Mouse (Mus musculus): ENCODE data around the gene Ces1c. TPM values are rescaled to one million over a fixed set of nuclear protein-coding genes. Genes with fewer than 3 reads are reported as not detected.

Gene Ces1c
- polyA plus RNA-seq (2012; rRNA removed) = 1.7 TPM in 1 of 2 replicates, not detected in the other

- DNase-seq (ENCODE audit: low read depth) = no peak
Observed at GRCm38 (mm10) chr8:93131233-93131980, at the start of gene Ces1c. Gene Ces1c (minus strand): TSS chr8:93131283.

DNA sequence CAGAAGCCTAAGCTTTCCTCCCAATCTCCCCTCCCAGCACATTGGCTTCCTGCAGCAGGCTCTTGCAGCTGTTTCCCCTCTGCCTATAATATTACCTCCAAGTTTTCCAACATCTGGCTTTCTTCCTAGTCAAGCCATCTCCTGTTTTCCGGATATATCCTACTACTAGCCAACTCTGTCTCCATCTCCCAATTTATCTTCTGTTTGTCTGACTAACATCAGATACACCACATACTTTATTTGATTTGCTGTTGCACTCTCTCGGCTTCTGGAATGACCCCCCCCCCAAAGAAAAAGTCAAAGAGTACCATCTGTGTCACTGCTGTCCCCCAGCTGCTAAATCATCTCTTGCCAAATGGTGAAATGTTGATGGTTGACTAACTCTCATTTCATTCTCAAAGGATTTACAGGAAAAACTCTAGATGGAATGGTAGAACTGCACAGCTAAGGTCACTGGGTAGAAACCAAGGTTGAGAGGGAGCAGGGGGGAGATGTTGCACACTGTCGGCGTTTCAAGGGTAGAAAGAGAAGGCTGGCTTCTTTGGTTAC is 49.6 kb upstream of the Ces1c start:
- no peak for DNase-seq (ENCODE audit: low read depth)

DNA sequence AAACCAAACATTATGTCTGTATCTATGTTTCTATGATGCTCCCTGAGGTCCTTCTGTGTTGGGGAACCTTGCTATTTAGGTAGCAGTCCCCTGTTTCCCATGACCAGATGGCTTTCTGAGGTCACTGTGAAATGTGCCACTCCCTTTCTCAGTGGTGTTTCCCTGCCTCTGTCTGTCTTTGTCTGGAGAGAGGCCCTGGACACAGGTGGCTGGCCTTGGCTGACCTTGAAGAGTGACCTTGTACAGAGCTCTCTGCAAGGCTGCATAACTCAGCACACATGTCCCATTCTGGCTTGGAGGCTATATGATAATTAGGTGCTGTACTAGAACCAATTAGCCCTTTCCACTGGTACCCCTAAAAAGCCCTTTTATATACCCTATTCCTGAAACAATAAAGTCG is 45.5 kb upstream of the Ces1c start:
- no peak for DNase-seq (ENCODE audit: low read depth)

GRCm38 (mm10) chr8:93174554-93174953 is 43.5 kb upstream of the Ces1c start:
- DNase-seq (ENCODE audit: low read depth) = no peak

DNA sequence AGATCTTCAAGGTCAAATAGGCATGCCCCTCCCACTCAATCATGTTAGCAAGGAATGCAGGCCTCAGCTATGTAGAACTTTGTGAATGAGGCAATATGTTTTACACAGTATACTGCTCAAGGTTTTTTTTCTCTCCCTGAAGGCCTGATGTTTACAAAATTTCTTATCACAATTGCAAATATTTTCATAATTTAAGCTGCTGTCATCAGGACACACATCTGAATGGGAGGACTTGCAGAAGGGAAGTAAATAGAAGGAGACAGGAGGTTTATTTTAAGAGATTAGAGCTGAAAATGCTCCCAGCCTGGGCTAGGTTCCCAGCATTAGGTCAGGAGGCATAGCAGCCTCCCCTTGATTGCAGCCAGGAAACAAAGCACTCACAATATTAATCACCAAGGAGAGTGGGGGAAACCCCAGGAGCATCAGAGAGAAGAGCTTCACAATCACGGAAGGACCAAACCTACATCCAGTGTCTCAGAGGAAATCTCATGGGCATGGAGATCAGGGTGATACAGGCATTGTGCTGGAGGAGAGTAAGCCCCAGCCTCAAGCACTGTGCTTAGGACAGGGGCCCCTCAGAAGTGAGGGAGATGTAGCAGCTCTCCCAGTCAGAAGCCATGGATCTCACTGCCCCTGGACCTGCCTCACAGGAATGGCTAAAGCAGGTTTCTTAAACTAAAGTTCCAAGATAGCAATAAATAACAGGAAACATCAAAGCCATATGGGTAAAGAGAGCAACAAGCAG is 40.9 kb upstream of the Ces1c start:
- DNase-seq (ENCODE audit: low read depth) = no peak

DNA sequence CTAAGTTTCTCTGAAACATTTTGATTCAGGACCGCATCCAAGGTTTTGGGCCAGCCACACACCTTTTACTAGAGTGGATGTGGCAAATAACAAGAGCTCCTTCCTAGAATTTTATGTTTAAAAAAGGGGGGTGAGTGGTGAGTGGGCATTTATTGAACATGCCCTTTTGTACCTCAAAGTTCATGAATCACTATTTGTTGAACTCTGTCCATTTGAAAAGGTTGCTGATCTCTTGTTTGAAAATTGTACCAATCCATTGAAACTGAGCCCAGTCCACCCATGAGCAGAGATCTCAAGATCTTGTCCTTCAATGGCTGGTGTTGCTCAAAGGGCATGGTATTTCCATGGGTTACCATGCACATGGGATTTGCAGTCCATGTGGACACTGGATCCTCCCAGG is 32.3 kb upstream of the Ces1c start:
- no peak for DNase-seq (ENCODE audit: low read depth)

DNA sequence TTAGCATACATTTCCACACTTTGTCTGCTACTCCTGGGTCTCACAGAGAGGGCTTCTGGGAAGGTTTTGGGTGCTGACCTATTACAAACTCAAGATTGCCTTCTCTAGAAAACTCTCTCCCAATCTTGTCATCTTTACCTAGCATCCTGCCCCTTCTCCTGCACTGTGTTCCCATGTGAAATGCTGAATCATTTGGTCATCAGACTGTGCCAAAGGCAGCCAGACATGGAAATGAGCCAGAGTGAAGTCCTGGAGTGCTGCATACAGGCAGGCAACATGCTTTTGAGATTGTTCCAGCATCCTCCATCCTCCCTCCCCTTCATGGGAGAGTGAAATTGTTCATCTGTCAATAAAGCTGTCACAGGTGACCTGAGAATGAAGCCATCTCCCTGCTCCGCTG is 20.3 kb upstream of the Ces1c start:
- DNase-seq (ENCODE audit: low read depth) = no peak

DNA sequence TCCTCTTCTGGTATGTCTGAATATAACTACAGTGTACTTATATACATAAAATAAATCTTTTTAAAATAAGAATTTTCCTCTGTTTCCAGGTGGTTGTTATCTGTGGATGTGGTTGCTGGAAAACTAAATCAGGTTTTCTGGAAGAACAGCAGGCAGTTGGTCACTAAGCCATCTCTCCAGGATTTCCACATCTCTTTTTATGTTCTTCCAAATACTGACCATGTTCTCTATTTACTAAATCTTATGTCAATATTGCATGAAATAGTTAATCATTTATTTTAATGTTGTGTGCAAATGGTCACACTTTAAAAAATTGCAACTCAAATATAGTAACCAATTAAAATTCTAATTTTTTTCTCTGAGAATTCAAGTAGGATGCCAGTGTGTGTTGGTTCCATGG is 16.2 kb upstream of the Ces1c start:
- no peak for DNase-seq (ENCODE audit: low read depth)

GRCm38 (mm10) chr8:93140696-93141095 is 9.6 kb upstream of the Ces1c start:
- no peak for DNase-seq (ENCODE audit: low read depth)

DNA sequence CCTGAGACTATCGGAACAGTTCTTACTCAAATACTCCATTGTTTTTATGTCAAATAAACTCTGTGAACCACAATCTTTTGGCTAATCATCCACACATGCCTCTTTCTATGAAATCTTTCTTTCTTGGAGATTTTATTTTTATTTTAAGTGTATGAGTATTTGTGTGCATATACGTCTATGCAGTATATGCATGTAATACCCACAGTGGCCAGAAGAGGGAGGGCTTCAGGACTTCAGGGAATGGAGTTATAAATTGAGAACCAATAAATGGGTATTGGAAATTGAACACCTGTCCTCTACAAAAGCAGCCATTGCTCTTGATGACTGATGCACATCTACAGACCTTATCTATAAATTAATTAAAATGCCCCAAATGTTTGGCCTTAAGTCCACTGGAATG is 1.1 kb upstream of the Ces1c start:
- DNase-seq (ENCODE audit: low read depth) = no peak

DNA sequence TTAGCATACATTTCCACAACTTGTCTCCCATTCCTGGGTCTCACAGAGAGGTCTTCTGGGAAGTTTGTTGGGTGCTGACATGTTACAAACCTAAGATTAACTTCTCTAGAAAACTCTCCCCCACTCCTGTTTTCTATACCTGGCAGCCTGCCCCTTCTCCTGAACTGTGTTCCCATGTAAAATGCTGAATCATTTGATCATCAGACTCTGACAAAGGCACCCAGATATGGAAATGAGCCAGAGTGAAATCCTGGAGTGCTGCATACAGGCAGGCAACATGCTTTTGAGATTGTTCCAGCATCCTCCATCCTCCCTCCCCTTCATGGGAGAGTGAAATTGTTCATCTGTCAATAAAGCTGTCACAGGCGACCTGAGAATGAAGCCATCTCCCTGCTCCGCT is 4.6 kb downstream of the Ces1c start:
- no peak for DNase-seq (ENCODE audit: low read depth)

GRCm38 (mm10) chr8:93122005-93122404 is 9.1 kb downstream of the Ces1c start:
- DNase-seq (ENCODE audit: low read depth) = no peak

- no peak for DNase-seq (ENCODE audit: low read depth)
Observed at GRCm38 (mm10) chr8:93095376-93095775, 35.7 kb downstream of the Ces1c start.

DNA sequence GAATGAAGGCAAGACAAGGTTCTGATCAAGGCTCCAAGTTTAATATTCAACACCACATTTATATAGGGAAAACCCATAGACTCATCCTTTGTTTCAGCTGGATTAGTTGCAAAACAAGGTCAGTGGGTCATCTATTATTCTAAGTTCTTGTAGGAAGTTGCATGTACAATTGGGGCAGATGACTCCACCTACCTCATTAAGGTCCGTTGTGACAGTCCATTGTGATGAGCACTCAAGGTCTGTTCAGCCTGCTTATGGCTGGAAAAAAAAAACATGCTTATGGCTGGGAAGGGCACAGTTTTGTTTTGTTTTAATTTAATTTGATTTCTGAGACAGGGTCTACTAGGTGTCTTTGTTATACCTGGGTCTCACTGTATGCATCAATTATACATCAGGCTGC is 39.8 kb downstream of the Ces1c start:
- DNase-seq (ENCODE audit: low read depth) = no peak

DNA sequence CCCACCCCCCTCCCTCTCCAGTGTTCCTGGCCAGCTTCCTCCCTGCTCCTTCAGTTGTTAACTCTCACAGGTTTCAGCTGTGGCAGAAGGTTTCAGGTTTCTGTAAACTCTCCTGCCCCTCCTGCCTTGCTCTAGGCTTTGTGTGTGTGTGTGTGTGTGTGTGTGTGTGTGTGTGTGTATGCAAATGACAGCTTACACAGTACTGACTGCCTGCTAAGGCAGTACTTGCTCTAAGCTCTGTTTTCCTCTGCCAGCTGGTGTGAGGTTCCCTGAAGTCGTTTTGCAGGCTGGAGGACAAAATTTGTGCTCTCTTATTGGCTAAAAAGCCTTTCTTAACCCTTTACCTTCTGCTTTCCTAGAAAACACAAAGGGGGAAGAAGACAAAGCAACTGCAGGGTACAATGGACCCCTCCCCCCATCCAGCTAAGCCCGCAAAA is 42.4 kb downstream of the Ces1c start:
- no peak for DNase-seq (ENCODE audit: low read depth)

DNA sequence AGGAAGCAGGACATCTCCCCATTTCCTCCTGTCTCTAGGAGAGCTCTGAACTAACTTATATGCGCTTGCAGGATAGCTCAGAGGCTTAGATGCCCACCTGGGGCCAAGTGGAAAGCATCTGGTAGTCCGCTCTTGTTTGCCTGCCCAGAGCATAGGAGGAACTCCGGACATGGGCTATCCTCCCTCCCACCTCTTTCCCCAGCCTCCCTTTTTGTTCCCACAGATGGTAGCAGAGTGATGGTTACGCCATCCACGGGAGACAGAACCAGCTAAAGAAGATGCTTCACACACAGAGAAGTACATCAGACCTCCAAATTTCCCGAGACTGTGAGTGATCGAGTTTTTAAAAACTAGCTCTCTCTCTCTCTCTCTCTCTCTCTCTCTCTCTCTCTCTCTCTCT is 42.9 kb downstream of the Ces1c start:
- no peak for DNase-seq (ENCODE audit: low read depth)

DNA sequence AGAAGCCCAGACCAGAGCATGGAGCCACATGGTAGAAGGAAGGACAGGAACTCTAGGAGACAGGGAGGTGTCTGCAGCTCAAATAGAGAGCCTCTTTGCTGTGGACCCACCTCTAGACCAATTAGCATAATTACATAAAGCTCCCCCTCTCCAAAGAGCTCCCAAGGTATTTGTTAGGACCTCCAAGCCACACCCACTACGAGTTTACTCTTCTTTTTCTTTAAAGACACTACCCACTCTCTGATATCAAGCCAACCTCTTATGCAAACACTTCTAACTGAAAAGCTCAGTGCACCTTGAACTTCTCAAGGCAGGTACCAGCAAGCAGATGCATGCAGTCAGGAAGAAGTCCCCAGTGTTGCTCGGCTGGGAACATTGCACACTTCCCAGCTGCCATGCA is 51.2 kb downstream of the Ces1c start, which contains the start of gene Ces1b:
Gene Ces1b (minus strand): TSS at position 131 of the 400 bp plus-strand sequence.
- DNase-seq (ENCODE audit: low read depth) = no peak

GRCm38 (mm10) chr8:93075251-93075650 is 55.8 kb downstream of the Ces1c start:
- DNase-seq (ENCODE audit: low read depth) = no peak

GRCm38 (mm10) chr8:93063416-93064117 is 67.5 kb downstream of the Ces1c start:
- DNase-seq (ENCODE audit: low read depth) = no peak

DNA sequence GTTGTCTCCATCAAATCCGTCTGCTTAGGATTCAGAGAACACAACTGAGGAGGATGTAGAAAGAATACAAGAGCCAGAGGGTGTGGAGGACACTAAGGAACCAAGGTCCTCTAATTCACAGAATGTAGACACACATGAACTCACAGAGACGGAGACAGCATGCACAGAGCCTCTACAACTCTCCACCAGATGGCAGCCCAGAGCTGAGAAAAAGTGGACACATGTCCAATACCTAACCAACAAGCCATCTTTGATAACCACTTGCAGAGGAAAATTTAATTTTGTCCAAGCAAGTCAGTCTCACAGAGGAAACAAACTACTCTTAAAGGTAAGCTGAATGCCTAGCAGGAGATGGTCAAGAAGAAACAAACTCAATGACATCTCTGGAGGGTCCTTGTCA is 71.9 kb downstream of the Ces1c start:
- no peak for DNase-seq (ENCODE audit: low read depth)

GRCm38 (mm10) chr8:93055238-93055637 is 75.8 kb downstream of the Ces1c start:
- DNase-seq (ENCODE audit: low read depth) = no peak
